Mouse (Mus musculus): ENCODE data around the gene B4galt5. TPM values are rescaled to one million over a fixed set of nuclear protein-coding genes. Genes with fewer than 3 reads are reported as not detected.
A peak's percentile ranks its signal among the peaks of the same experiment; 100 is the strongest.
"Not testable (repeated sequence)": the region's sequence is repeated elsewhere in the genome, so short reads cannot be mapped to it uniquely, and the experiment has no call there.

Gene B4galt5
- polyA plus RNA-seq (2015; fragmentation: Nextera tagmentation; extraction: Ambion mirVana): 11.5 and 14.8 TPM in 2 replicates

- peak; percentile 5 for ATAC-seq (ENCODE audit: insufficient number of reproducible peaks, low FRiP score, low TSS enrichment, low read depth)
- Histone ChIP-seq H3K4me1 (peaks cover 17% of the 10 kb centered on the region), H3K9ac (peak within 1 kb of the TSS; percentile 71), H3K27ac (replicated peaks) (peak within 1 kb of the TSS; percentile 58), H3K27me3 (peaks cover 10% of the 10 kb centered on the region), H3K36me3 (no peaks in the 10 kb centered on the region), H3K4me3 (replicated peaks) (peak within 1 kb of the TSS; percentile 79), H3K4me2 (replicated peaks) (peak within 1 kb of the TSS; percentile 85), H3K9me3 (replicated peaks) (no peaks in the 10 kb centered on the region)
- under 1% methylated on average over 87 of the region's 111 CpGs for WGBS
Measured at GRCm38 (mm10) chr2:167348376-167349282, at the start of gene B4galt5. Gene B4galt5, minus strand, starts transcription at chr2:167349183.

GRCm38 (mm10) chr2:167396420-167396819 lies 47.4 kb upstream of the B4galt5 start:
- not testable (repeated sequence) for ATAC-seq (ENCODE audit: insufficient number of reproducible peaks, low FRiP score, low TSS enrichment, low read depth); H3K36me3 ChIP-seq; H3K9ac ChIP-seq; H3K4me1 ChIP-seq; H3K27me3 ChIP-seq; H3K4me2 ChIP-seq (replicated peaks); H3K27ac ChIP-seq (replicated peaks); H3K4me3 ChIP-seq (replicated peaks); H3K9me3 ChIP-seq (replicated peaks)
- WGBS: 92% methylated on average over 9 of the region's 9 CpGs

DNA sequence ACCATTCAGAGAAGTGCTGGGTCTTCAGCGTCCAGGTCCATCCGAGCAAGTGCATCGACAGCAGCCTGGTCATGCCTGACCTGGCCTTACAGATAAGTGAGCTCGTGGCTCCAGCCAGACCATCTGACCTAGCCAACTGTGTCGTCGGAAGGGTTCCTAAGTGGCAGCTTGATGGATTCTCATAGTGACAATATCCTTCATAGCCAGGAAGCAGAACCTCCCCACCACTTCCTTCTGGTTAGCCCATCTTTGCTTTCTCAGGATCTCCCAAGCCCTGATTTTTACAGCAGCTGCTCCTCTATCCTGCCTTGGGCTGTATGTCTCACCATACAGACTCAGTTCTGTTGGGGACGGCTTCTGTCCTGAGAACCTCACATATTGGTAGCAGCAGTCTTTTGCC lies 45.4 kb upstream of the B4galt5 start:
- Histone ChIP-seq H3K4me3 (replicated peaks) (no peak overlapping the region), H3K27me3 (no peaks in the 10 kb centered on the region), H3K9ac (no peak overlapping the region), H3K4me1 (no peaks in the 10 kb centered on the region), H3K9me3 (replicated peaks) (no peaks in the 10 kb centered on the region), H3K4me2 (replicated peaks) (no peak overlapping the region), H3K36me3 (no peaks in the 10 kb centered on the region), H3K27ac (replicated peaks) (no peak overlapping the region)
- WGBS: 84% methylated on average over 7 of the region's 7 CpGs
- no peak for ATAC-seq (ENCODE audit: insufficient number of reproducible peaks, low FRiP score, low TSS enrichment, low read depth)

DNA sequence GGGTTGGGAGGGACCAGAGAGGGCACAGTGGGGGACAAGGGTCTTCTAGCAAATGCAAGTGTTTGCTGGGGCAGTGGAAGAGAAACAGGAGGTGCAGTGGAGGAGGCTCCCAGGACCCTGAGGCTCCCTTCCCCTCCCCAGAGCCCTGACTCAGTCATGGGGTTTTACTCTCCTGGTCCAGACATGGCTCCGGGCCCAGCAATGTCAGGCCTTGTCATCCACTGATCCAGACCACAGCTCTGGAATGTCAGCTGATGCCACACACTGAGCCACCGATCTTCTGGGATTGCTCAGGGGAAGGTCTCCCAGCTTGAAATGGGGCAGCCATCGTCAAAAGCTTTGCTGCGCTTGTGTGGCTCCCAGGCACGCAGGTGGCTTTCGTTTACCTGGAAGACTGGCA lies 38.0 kb upstream of the B4galt5 start:
- Histone ChIP-seq H3K4me2 (replicated peaks) (no peak overlapping the region), H3K27ac (replicated peaks) (no peak overlapping the region), H3K9ac (no peak overlapping the region), H3K4me3 (replicated peaks) (no peak overlapping the region), H3K27me3 (no peaks in the 10 kb centered on the region), H3K4me1 (no peaks in the 10 kb centered on the region), H3K36me3 (no peaks in the 10 kb centered on the region), H3K9me3 (replicated peaks) (no peaks in the 10 kb centered on the region)
- WGBS: 65% methylated on average over 6 of the region's 6 CpGs
- ATAC-seq (ENCODE audit: insufficient number of reproducible peaks, low FRiP score, low TSS enrichment, low read depth): no peak

GRCm38 (mm10) chr2:167386456-167386855 lies 37.5 kb upstream of the B4galt5 start:
- no peaks in the 10 kb centered on the region for H3K4me1 ChIP-seq
- no peak for ATAC-seq (ENCODE audit: insufficient number of reproducible peaks, low FRiP score, low TSS enrichment, low read depth)
- no peak overlapping the region for H3K27ac ChIP-seq (replicated peaks)
- no peaks in the 10 kb centered on the region for H3K27me3 ChIP-seq
- 83% methylated on average over 4 of the region's 4 CpGs for WGBS
- H3K9me3 ChIP-seq (replicated peaks): no peaks in the 10 kb centered on the region
- H3K4me3 ChIP-seq (replicated peaks): no peak overlapping the region
- H3K36me3 ChIP-seq: no peaks in the 10 kb centered on the region
- no peak overlapping the region for H3K9ac ChIP-seq
- no peak overlapping the region for H3K4me2 ChIP-seq (replicated peaks)

- no peak for ATAC-seq (ENCODE audit: insufficient number of reproducible peaks, low FRiP score, low TSS enrichment, low read depth)
- Histone ChIP-seq H3K9me3 (replicated peaks) (no peaks in the 10 kb centered on the region), H3K4me1 (no peaks in the 10 kb centered on the region), H3K36me3 (no peaks in the 10 kb centered on the region), H3K27ac (replicated peaks) (no peak overlapping the region), H3K4me2 (replicated peaks) (no peak overlapping the region), H3K9ac (no peak overlapping the region), H3K27me3 (no peaks in the 10 kb centered on the region), H3K4me3 (replicated peaks) (no peak overlapping the region)
- 88% methylated on average over 13 of the region's 13 CpGs for WGBS
Measured at GRCm38 (mm10) chr2:167383666-167384083, 34.7 kb upstream of the B4galt5 start.

GRCm38 (mm10) chr2:167382389-167382788 lies 33.4 kb upstream of the B4galt5 start:
- Histone ChIP-seq H3K4me2 (replicated peaks) (no peak overlapping the region), H3K27me3 (no peaks in the 10 kb centered on the region), H3K9me3 (replicated peaks) (no peaks in the 10 kb centered on the region), H3K36me3 (no peaks in the 10 kb centered on the region), H3K4me1 (no peaks in the 10 kb centered on the region), H3K27ac (replicated peaks) (no peak overlapping the region), H3K9ac (no peak overlapping the region), H3K4me3 (replicated peaks) (no peak overlapping the region)
- no peak for ATAC-seq (ENCODE audit: insufficient number of reproducible peaks, low FRiP score, low TSS enrichment, low read depth)
- 88% methylated on average over 7 of the region's 7 CpGs for WGBS

- no peak for ATAC-seq (ENCODE audit: insufficient number of reproducible peaks, low FRiP score, low TSS enrichment, low read depth)
- no peaks in the 10 kb centered on the region for H3K9me3 ChIP-seq (replicated peaks)
- no peak overlapping the region for H3K4me2 ChIP-seq (replicated peaks)
- no peak overlapping the region for H3K27ac ChIP-seq (replicated peaks)
- no peak overlapping the region for H3K4me3 ChIP-seq (replicated peaks)
- no peaks in the 10 kb centered on the region for H3K27me3 ChIP-seq
- H3K36me3 ChIP-seq: no peaks in the 10 kb centered on the region
- no peak overlapping the region for H3K9ac ChIP-seq
- no peaks in the 10 kb centered on the region for H3K4me1 ChIP-seq
- WGBS: 73% methylated on average over 7 of the region's 7 CpGs
Measured at GRCm38 (mm10) chr2:167381596-167381995, 32.6 kb upstream of the B4galt5 start.

DNA sequence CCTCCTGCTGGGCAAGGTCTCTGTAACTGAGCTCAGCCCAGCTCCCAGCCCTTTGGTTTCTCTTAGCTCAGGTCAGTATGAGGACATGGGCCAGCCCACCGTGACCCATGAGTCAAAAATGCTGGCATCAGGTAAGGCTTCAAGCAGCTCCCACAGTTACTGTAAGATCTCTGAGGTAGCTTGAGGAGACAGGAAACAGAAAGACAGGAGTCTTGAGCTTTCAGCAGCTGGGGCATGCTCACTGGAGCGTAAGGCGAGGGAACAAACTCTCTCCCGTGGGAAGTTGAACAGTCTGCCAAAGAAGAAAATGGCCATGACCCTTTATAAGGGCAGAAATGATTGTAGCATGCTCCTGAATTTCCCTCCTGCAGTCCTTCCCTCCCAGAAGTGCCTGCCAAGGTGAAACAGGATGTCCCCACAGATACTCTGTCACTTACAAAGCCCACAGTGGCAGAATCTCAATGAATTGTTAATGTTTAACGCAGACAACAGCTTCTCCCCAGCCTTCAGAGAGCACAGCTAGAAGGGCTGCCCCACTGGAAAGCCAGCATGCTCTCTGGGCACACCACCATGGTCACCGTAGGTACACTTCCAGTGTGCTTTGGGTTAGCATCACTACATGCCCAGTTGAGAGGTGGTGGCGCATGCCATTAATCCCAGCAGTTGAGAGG lies 31.8 kb upstream of the B4galt5 start:
- H3K9me3 ChIP-seq (replicated peaks): no peaks in the 10 kb centered on the region
- no peak overlapping the region for H3K27ac ChIP-seq (replicated peaks)
- H3K4me1 ChIP-seq: no peaks in the 10 kb centered on the region
- H3K36me3 ChIP-seq: no peaks in the 10 kb centered on the region
- H3K4me2 ChIP-seq (replicated peaks): no peak overlapping the region
- WGBS: 64% methylated on average over 7 of the region's 7 CpGs
- no peak overlapping the region for H3K4me3 ChIP-seq (replicated peaks)
- no peak overlapping the region for H3K9ac ChIP-seq
- H3K27me3 ChIP-seq: no peaks in the 10 kb centered on the region
- ATAC-seq (ENCODE audit: insufficient number of reproducible peaks, low FRiP score, low TSS enrichment, low read depth): no peak

GRCm38 (mm10) chr2:167378972-167379371 lies 30.0 kb upstream of the B4galt5 start:
- ATAC-seq (ENCODE audit: insufficient number of reproducible peaks, low FRiP score, low TSS enrichment, low read depth): no peak

GRCm38 (mm10) chr2:167377697-167378096 lies 28.7 kb upstream of the B4galt5 start:
- Histone ChIP-seq H3K36me3 (no peaks in the 10 kb centered on the region), H3K4me1 (no peaks in the 10 kb centered on the region), H3K9ac (no peak overlapping the region), H3K27me3 (no peaks in the 10 kb centered on the region), H3K4me2 (replicated peaks) (no peak overlapping the region), H3K9me3 (replicated peaks) (no peaks in the 10 kb centered on the region), H3K27ac (replicated peaks) (no peak overlapping the region), H3K4me3 (replicated peaks) (no peak overlapping the region)
- ATAC-seq (ENCODE audit: insufficient number of reproducible peaks, low FRiP score, low TSS enrichment, low read depth): no peak
- 29% methylated on average over 3 of the region's 3 CpGs for WGBS

More at GRCm38 (mm10) chr2:167378972-167379371, 30.0 kb upstream of the B4galt5 start:
- no peak overlapping the region for H3K4me2 ChIP-seq (replicated peaks)
- H3K27ac ChIP-seq (replicated peaks): no peak overlapping the region
- no peaks in the 10 kb centered on the region for H3K27me3 ChIP-seq
- no peaks in the 10 kb centered on the region for H3K4me1 ChIP-seq
- WGBS: 51% methylated on average over 4 of the region's 4 CpGs
- H3K36me3 ChIP-seq: no peaks in the 10 kb centered on the region
- no peaks in the 10 kb centered on the region for H3K9me3 ChIP-seq (replicated peaks)
- no peak overlapping the region for H3K4me3 ChIP-seq (replicated peaks)
- H3K9ac ChIP-seq: no peak overlapping the region

Data from embryonic facial prominence, embryonic 15.5 days (tissue).